Mouse (Mus musculus) thymus, adult 2 months (tissue): Measurements from ENCODE around the gene Ppp2r2c.

Source experiments
- CTCF ChIP-seq: fragments of 200-500 bp; IDR thresholded peaks from 2 replicates; pipeline ENCODE4 v1.5.1; 2012; ENCODE audit warnings: mild to moderate bottlenecking, control low read depth, low read length, moderate library complexity, borderline replicate concordance; ENCODE audit not compliant: control insufficient read depth, poor library complexity, insufficient read depth; ENCODE audit errors: extremely low read depth
- POLR2A ChIP-seq: fragments of 200-500 bp; IDR thresholded peaks from 2 replicates; pipeline ENCODE4 v1.6.1; 2012; ENCODE audit warnings: mild to moderate bottlenecking, low read length, control low read depth, moderate library complexity; ENCODE audit not compliant: control insufficient read depth, poor library complexity, insufficient read depth; ENCODE audit errors: extremely low read depth

DNA sequence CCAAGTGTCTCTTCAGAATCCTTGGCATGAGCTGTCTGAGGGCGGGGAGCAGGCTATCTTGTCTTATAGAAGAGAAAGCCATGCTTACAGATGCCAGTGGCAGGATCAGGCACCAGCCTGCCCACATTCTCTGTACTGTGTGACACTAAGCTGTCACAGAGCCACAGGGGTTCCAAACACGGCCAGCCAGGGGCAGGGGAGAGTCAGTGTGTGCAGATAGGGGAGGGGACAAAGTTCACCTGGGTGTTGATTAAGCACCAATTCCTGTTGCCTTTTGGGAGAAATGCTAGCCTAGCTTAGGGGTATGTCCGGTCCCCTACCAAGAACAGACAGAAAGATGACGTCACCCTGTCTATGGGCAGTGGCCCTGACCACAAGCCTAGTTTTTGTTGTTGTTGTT lies 39.2 kb upstream of the Ppp2r2c start:
- TF ChIP-seq POLR2A = no peak
- TF ChIP-seq CTCF = no peak
